Mouse (Mus musculus) CD4-positive, CD25-positive, alpha-beta regulatory T cell, adult 4 months (primary cell): ENCODE results near the gene Sesn3. TPM values are rescaled to one million over a fixed set of nuclear protein-coding genes. Genes with fewer than 3 reads are reported as not detected.
"Not testable (repeated sequence)": the region's sequence is repeated elsewhere in the genome, so short reads cannot be mapped to it uniquely, and the experiment has no call there.

Experiments
- ATAC-seq: one replicate; pipeline ENCODE4 v1.8.0; 2017
- polyA plus RNA-seq, 2 experiments: library from polyadenylated mRNA; unstranded; fragments of 100-300 nt; shearing (Covaris generic); gene quantifications; one replicate each; pipeline ENCODE4 v1.2.1; 2017

Sesn3 gene
- polyA plus RNA-seq, 2 experiments from 2014 or later: 18.5 to 25.4 TPM

- peak; percentile 15 for ATAC-seq
Measured at GRCm38 (mm10) chr9:14280696-14281095, 5.8 kb downstream of the Sesn3 start.

GRCm38 (mm10) chr9:14285036-14285435, 10.2 kb downstream of the Sesn3 start:
- ATAC-seq: no peak

DNA sequence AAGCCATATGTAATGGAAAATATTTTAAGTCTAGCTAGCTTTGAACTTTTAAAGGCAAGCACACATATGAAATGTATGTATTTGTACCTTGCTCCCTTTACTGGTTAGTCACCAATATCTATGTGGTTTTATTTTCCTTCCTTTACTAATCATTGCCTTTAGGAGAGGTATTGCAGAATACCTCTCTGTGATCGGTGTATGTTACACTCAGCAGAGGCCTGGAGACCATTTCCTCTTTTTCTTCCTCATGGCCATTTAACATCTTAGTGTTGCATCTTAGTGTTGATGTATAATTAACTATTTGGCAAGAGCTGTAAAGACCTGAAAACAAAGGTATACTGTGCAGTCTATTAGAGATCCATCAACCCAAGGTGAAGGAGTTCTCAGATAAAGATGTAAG, 12.4 kb downstream of the Sesn3 start:
- ATAC-seq: peak; percentile 13

DNA sequence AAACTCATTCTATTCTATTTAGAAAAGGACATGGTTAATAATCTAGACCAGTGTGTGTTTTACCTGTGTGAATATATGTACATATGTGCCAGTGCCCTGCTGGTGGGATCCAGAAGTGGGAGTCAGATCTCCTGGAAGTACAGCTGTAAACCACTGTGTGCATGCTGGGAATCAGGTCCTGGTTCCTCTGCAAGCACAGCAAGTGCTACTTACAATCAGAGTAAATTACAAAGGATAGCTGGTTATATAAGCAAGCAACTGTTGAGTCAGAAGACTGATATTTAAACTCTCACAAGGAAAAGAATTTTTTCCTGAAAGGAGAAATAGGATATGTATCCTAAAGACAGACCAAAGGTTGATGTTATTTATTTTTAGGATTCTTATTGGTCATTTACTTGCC, 13.6 kb downstream of the Sesn3 start:
- no peak for ATAC-seq

DNA sequence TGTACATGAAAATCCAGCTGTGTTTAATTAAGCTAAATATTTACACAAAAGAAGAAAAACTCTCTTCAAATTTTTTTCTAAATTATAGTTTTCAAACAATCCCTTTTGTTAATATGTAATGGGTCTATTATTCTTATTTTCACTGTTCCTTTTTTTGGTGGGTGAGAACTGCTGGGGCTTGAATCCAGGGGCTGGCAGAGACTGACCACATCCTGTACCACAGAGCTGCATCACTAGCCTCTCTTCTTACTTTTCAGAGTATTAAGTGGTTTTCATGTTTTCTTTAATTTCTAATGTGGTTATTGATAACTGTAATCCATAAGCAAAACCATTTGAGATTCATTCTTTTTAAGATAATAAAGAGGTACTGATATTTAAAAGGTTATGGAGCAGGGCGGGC, 19.0 kb downstream of the Sesn3 start:
- peak; percentile 66 for ATAC-seq

GRCm38 (mm10) chr9:14295680-14296440, 21.0 kb downstream of the Sesn3 start:
- ATAC-seq: peak; percentile 72

DNA sequence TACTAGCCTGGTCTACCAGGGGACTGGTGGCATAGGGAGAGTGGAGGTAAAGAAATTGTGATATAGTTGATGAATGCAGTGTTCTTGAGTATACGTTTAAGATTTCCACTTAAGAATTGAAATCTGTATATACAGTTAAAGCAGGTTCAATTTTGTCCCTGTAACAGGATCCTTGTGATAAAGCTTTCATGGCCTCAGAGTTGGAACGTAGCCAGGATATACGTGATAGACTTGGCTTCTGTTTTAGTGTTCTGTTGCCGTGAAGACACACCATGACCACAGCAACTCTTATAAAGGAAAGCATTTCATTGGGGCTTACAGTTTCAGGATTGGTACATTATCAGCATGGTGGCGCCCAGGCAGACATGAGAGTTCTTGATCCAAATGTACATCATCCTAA, 22.3 kb downstream of the Sesn3 start:
- ATAC-seq: no peak

- ATAC-seq: no peak
Measured at GRCm38 (mm10) chr9:14299819-14300218, 25.0 kb downstream of the Sesn3 start.

- ATAC-seq: no peak
Measured at GRCm38 (mm10) chr9:14300795-14301194, 25.9 kb downstream of the Sesn3 start.

DNA sequence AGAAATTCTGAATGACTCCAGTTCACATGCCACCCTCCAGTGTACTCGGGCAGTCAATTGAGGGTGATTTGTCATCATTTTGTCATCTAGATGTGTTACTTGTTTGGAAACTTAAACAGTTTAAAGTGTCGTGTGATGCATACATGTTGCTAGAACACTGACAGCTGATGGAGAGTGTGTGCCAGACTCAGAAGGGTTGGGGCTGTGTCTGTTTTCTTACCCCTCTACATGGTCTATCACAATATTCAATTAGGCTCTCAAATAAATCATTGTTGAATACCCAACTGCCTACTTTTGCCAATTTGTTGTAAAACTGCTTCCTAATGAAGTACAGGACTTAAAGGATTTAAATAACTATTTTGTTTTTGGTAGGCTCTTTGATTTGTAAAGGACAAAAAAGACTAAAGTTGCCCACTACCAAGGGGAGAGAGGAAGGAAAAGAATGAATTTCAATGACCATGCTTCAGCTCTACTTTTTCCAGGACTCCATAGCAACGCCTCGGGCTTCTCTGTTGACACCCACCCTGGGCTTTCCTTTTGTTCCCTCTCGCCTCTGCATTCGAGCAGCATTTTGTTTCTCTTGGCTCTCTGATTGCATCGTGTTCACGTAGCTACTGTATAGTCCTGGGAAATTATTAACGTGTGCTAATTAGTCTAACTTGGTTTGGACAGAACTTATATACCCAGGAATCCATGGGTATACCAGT, 29.5 kb downstream of the Sesn3 start:
- no peak for ATAC-seq

DNA sequence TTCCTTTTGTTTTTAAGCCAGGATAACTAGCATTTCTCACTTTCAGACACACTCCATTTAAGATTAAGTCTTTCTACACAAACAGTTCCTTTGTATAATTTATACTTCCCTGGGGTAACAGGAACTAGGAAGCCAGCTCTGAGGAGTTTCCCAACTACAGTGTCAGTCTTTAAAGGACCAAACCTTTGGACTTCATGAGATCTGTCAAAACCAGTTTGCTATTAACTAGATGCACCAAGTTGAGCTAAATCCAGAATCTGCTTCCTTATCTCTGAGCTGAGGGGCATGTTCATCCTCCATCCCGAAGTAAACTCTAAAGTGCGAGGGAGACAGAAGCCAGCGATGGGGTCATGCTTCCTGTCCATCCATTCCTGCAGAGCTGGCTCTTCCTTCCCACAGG, 32.5 kb downstream of the Sesn3 start:
- no peak for ATAC-seq

- no peak for ATAC-seq
Measured at GRCm38 (mm10) chr9:14313968-14314367, 39.1 kb downstream of the Sesn3 start.

GRCm38 (mm10) chr9:14314477-14314876, 39.6 kb downstream of the Sesn3 start:
- ATAC-seq: no peak

- no peak for ATAC-seq
Measured at GRCm38 (mm10) chr9:14316618-14317017, 41.8 kb downstream of the Sesn3 start.

DNA sequence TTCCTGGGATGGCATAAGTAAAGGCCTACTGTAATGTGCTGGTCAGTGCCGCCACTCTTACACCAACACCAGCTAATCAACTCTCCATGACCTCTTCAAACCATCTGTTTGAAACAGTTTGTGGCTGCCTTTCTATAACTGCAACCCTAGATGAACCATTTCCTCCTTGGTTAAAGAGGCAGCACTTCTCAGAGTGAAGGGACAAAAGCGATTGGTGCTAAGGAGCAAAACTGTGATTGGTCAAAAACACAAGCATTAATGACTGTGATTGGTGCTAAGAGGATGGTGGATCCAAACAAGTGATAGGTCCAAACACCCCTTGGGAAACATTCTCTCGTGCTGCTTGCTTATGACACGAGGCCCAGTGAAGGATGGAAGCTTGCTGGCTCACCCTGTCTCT, 61.0 kb downstream of the Sesn3 start:
- peak; percentile 61 for ATAC-seq

DNA sequence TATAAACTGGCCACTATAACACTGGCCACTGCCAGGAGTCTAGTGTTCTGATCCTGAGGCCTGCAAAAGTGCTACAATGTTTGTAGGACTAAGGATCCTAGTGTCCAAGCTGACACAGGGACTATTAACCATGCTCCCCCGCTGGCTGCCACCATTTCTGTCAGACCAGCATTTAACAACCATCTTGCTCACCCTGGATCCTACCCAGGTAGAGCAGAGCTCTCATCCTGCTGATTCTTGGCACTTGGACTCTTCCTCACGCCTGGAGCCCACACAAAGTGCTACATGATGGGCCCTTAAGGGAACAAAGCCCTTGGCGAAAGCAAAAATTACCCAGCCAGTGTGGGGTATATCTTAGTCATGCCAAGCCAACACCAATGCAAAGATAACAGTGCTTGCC, 62.0 kb downstream of the Sesn3 start:
- no peak for ATAC-seq

DNA sequence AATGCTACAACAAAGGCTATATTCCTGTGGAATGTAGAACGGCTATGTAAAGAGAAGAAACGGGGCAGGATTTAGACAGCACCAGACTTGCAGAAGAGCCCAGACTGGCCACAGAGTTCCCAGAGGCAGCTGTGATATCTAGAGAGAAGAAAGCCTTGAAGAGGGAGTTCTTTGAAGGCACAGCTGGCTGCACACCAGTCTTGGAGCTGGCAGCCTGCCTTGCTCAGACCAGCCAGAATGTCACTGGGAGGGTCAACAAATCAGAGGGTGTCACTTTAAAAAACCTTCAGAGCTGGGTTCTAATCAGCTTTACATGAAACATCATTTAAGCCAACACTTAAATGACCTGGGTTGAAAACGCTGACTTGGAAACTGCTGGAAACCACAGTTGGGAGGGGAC, 63.8 kb downstream of the Sesn3 start:
- no peak for ATAC-seq

GRCm38 (mm10) chr9:14342041-14342668, 67.3 kb downstream of the Sesn3 start:
- ATAC-seq: peak; percentile 89

- not testable (repeated sequence) for ATAC-seq
Measured at GRCm38 (mm10) chr9:14345866-14346265, 71.0 kb downstream of the Sesn3 start.

DNA sequence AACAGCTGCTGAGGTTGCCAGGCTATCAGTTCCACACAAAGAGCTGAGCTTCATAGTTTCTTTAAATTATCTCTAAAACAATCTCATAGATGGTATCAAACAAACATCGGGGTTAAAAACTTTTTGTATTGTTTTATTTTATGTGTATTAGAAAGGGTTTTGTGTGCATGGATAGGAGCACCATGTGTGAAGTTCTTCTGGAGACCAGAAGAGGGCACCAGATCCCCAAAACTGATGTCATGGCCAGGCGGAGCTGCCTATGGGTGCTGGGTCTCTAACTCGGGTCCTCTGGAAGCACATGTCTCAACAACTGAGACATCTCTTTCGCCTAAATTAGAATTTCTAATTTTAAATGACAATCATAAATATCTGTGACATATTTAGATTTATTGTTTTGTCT, 73.5 kb downstream of the Sesn3 start:
- peak; percentile 67 for ATAC-seq

- no peak for ATAC-seq
Measured at GRCm38 (mm10) chr9:14349380-14349779, 74.5 kb downstream of the Sesn3 start.

DNA sequence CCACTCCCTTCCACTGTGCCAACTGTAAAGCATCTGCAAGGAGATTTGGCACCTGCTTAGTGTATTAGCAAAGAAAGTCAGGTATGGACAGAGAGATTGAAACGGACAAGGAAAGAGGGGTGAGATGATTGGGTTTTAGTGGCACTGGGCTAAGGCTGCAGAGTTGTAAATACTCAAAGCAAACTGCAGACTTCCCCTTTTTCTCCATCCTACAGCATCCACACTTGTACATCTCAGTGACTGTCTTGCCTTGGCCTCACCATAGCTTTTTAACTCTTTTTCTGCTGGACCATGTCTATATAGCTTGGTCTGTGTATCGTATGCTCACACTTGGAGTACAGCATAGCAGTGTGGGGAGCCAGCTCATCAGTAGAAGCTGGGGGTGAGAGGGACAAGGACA, 75.9 kb downstream of the Sesn3 start:
- ATAC-seq: no peak

DNA sequence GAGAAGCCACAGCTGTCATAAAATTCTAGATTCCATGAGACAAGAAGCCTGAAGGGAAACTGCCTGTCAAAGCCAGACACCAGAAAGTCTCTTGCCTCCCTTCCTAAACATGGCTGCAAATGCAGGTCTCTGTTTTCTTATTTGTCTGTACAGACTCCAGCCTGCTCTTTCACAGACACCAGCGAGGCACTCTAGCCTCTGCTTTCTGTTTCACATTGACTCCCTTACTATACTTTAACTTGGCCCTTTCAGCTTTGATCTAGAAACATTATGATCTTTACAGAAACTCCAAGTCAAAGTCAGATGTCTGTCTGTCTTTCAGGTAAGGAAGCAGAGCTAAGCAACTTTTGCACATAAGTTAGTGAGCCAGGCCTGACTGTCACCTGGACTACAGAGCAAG, 77.5 kb downstream of the Sesn3 start:
- ATAC-seq: peak; percentile 88

DNA sequence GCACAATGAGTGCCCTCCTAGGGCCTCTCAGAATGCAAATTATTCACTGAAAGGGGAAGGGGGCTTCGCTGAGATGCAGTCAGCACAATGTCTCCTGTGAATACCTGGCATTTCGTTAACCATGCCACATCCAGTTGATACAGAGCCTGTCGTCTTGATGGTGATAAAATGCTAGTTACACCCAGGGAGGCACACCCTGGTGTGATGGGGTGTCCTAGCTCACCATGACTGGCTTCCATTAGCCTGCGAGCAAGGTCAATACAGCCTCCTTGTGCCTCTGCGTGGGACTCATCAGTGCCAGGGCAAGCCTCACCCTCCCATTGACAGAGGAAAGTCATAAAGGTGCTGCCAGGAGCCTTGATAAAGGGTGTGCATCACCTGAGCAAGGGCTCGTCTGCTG, 80.0 kb downstream of the Sesn3 start:
- no peak for ATAC-seq
